9 mouse cellular contexts compared by ENCODE assay signal in genomic region chr2:21234871-21235648, GRCm38 (mm10). TPM values are rescaled to one million over a fixed set of nuclear protein-coding genes. Genes with fewer than 3 reads are reported as not detected.
DNase-seq lines count a peak whose midpoint lies in the region; ATAC-seq lines count a peak whose summit lies in the region.
"Had no signal": no experiment of that assay in that cellular context is flagged by ENCODE, and none has a peak within 500 bp of the region (broad histone marks: within the 10 kb centered on the region; RNA-seq: fewer than 3 reads in every experiment).

No protein-coding gene starts in this region.

- intact Hi-C loops in left cerebral cortex, postnatal 10 days (cut with DNase I) = no loop called here
- intact Hi-C loops in gastrocnemius, postnatal 36 days (cut with DNase I) = no loop called here

- no peaks in the 10 kb centered on the region for H3K9me3 ChIP-seq in liver, embryonic 13.5 days (replicated peaks)
- H3K9me3 ChIP-seq in forebrain, embryonic 12.5 days = no peaks in the 10 kb centered on the region
- no peaks in the 10 kb centered on the region for H3K9me3 ChIP-seq in forebrain, embryonic 10.5 days

- ATAC-seq in liver, embryonic 13.5 days (ENCODE audit: low read depth) = peak; percentile 88
- ATAC-seq in forebrain, embryonic 12.5 days (ENCODE audit: low FRiP score) = no peak

- DNase-seq in testis, postnatal 14 days (ENCODE audit: low spot score) = peak; percentile 5
- no peak for DNase-seq in testis, postnatal 10 days (ENCODE audit: low spot score)
- DNase-seq in gonadal fat pad, adult 2 months (ENCODE audit: low read depth) = peak; percentile 98
- DNase-seq in liver, embryonic 13.5 days = peak; percentile 31
- DNase-seq in left cerebral cortex, postnatal 10 days (ENCODE audit: extremely low spot score in 1 of 2, low spot score in 2 of 2) = no peak
- no peak for DNase-seq in forebrain, embryonic 10.5 days (ENCODE audit: extremely low spot score, low spot score)
- DNase-seq in gastrocnemius, postnatal 36 days = no peak

- H3K27ac ChIP-seq in liver, embryonic 13.5 days = peak overlapping the region; percentile 43; the same call in 1 of the 2 replicates
- no peak overlapping the region for H3K27ac ChIP-seq in forebrain, embryonic 12.5 days
- no peak overlapping the region for H3K27ac ChIP-seq in forebrain, embryonic 10.5 days

- H3K4me3 ChIP-seq in liver, embryonic 13.5 days (replicated peaks) = no peak overlapping the region
- no peak overlapping the region for H3K4me3 ChIP-seq in forebrain, embryonic 12.5 days (replicated peaks)
- no peak overlapping the region for H3K4me3 ChIP-seq in forebrain, embryonic 10.5 days

- no peaks in the 10 kb centered on the region for H3K27me3 ChIP-seq in liver, embryonic 13.5 days
- no peaks in the 10 kb centered on the region for H3K27me3 ChIP-seq in forebrain, embryonic 12.5 days
- H3K27me3 ChIP-seq in forebrain, embryonic 10.5 days (ENCODE audit: poor library complexity, severe bottlenecking) = no peaks in the 10 kb centered on the region

- H3K36me3 ChIP-seq in liver, embryonic 13.5 days = no peaks in the 10 kb centered on the region
- no peaks in the 10 kb centered on the region for H3K36me3 ChIP-seq in forebrain, embryonic 12.5 days (replicated peaks)
- no peaks in the 10 kb centered on the region for H3K36me3 ChIP-seq in forebrain, embryonic 10.5 days (replicated peaks)

- H3K4me1 ChIP-seq in liver, embryonic 13.5 days (replicated peaks) = peaks cover 40% of the 10 kb centered on the region
- peaks cover 1% of the 10 kb centered on the region; the same call in 1 of the 2 replicates for H3K4me1 ChIP-seq in forebrain, embryonic 12.5 days
- peaks cover 6% of the 10 kb centered on the region; the same call in 1 of the 2 replicates for H3K4me1 ChIP-seq in forebrain, embryonic 10.5 days

- WGBS in liver, embryonic 13.5 days (ENCODE audit: insufficient replicate concordance) = 50% methylated on average over 9 of the region's 9 CpGs
- 84% methylated on average over 9 of the region's 9 CpGs for WGBS in forebrain, embryonic 12.5 days
- WGBS in forebrain, embryonic 10.5 days = 86% methylated on average over 9 of the region's 9 CpGs

- no peak overlapping the region for H3K9ac ChIP-seq in liver, embryonic 13.5 days
- H3K9ac ChIP-seq in forebrain, embryonic 12.5 days = no peak overlapping the region

- H3K4me2 ChIP-seq in liver, embryonic 13.5 days = peak overlapping the region; percentile 32
- H3K4me2 ChIP-seq in forebrain, embryonic 12.5 days = no peak overlapping the region

RNA-seq across cellular contexts. Expression of gene Thnsl1, which starts 29.5 kb away (rescaled TPM):
- 5.9 and 6.2 TPM in 2 replicates for polyA plus RNA-seq in gonadal fat pad, adult 2 months (2012; rRNA removed)
- 1.7 and 2.6 TPM in 2 replicates for polyA plus RNA-seq in liver, embryonic 13.5 days (2015; fragmentation: Nextera tagmentation; extraction: Ambion mirVana)
- total RNA-seq in left cerebral cortex, postnatal 10 days (2021) = 10 to 100 TPM; 16.7 to 18.6 TPM
- polyA plus RNA-seq in forebrain, embryonic 12.5 days (2016; fragmentation: Nextera tagmentation; extraction: Ambion mirVana) = 20.3 and 22.2 TPM in 2 replicates
- 13.5 and 16.4 TPM in 2 replicates for polyA plus RNA-seq in forebrain, embryonic 10.5 days (2016; fragmentation: Nextera tagmentation; extraction: Ambion mirVana)
- total RNA-seq in gastrocnemius, postnatal 36 days (2021) = 1 to 10 TPM; 2.6 to 3.1 TPM

RNA-seq across cellular contexts. Expression of gene Enkur, which starts 29.9 kb away (rescaled TPM):
- 0.39 and 1.4 TPM in 2 replicates for polyA plus RNA-seq in gonadal fat pad, adult 2 months (2012; rRNA removed)
- not detected in 2 replicates for polyA plus RNA-seq in liver, embryonic 13.5 days (2015; fragmentation: Nextera tagmentation; extraction: Ambion mirVana)
- 1 to 10 TPM; 3.8 to 5.5 TPM for total RNA-seq in left cerebral cortex, postnatal 10 days (2021)
- 1.3 and 2.3 TPM in 2 replicates for polyA plus RNA-seq in forebrain, embryonic 12.5 days (2016; fragmentation: Nextera tagmentation; extraction: Ambion mirVana)
- 0.27 and 0.72 TPM in 2 replicates for polyA plus RNA-seq in forebrain, embryonic 10.5 days (2016; fragmentation: Nextera tagmentation; extraction: Ambion mirVana)
- under 1 TPM; 0.36 to 0.42 TPM for total RNA-seq in gastrocnemius, postnatal 36 days (2021)
- polyA plus RNA-seq: spleen, adult 2 months had no signal

Comparison
In these comparisons a context has a peak if more than half of its experiments do, and no peak if none do; other contexts are left out.
1. DNase-seq: peak in testis, postnatal 14 days (single experiment), gonadal fat pad, adult 2 months (single experiment) and liver, embryonic 13.5 days (single experiment); none in testis, postnatal 10 days (single experiment), left cerebral cortex, postnatal 10 days (0 of 2), forebrain, embryonic 10.5 days (single experiment) and gastrocnemius, postnatal 36 days (0 of 2).